Comparison of ENCODE assay signal across 13 mouse cellular contexts in genomic region chr12:34201471-34201870, GRCm38 (mm10).
A peak's percentile ranks its signal among the peaks of the same experiment; 100 is the strongest.
DNase-seq lines count a peak whose midpoint lies in the region; ATAC-seq and TF ChIP-seq lines count a peak whose summit lies in the region.
"Had no signal": no experiment of that assay in that cellular context is flagged by ENCODE, and none has a peak within 500 bp of the region (broad histone marks: within the 10 kb centered on the region; RNA-seq: fewer than 3 reads in every experiment).

No protein-coding gene starts in this region.

- no peaks in the 10 kb centered on the region for H3K27me3 ChIP-seq in intestine, postnatal 0 days (replicated peaks; ENCODE audit: control insufficient read depth, insufficient read depth, low read length)
- H3K27me3 ChIP-seq in intestine, embryonic 16.5 days (replicated peaks; ENCODE audit: control insufficient read depth, insufficient read depth, low read length): no peaks in the 10 kb centered on the region
- H3K27me3 ChIP-seq: stomach, embryonic 15.5 days had no signal

- 85% methylated on average over 3 of the region's 3 CpGs for WGBS in intestine, postnatal 0 days
- 87% methylated on average over 3 of the region's 3 CpGs for WGBS in intestine, embryonic 16.5 days

- DNase-seq in MN1 (ENCODE audit: low spot score): peak; percentile 60
- DNase-seq in adipocyte (ENCODE audit: low spot score): peak; percentile 66
- peak; percentile 30 for DNase-seq in hindlimb bud, embryonic 11.5 days (ENCODE audit: extremely low spot score, low read depth, low spot score)
- DNase-seq in left cerebral cortex, adult 11 months (ENCODE audit: low spot score): no peak
- no peak for DNase-seq in kidney, adult 18-20 months
- DNase-seq: gastrocnemius, postnatal 36 days; kidney, adult 2 months; right cerebral cortex, postnatal 25 days had no signal

- no peak overlapping the region for H3K4me3 ChIP-seq in intestine, postnatal 0 days (ENCODE audit: low read depth, low read length)
- no peak overlapping the region for H3K4me3 ChIP-seq in intestine, embryonic 16.5 days (ENCODE audit: low read length)
- H3K4me3 ChIP-seq: stomach, embryonic 15.5 days had no signal

- H3K9ac ChIP-seq in intestine, postnatal 0 days (ENCODE audit: low read depth, low read length): no peak overlapping the region
- H3K9ac ChIP-seq in intestine, embryonic 16.5 days (ENCODE audit: low read depth, low read length): no peak overlapping the region
- H3K9ac ChIP-seq: stomach, embryonic 15.5 days had no signal

- ATAC-seq in intestine, postnatal 0 days: no peak
- ATAC-seq in intestine, embryonic 16.5 days: no peak
- ATAC-seq: forebrain, embryonic 16.5 days had no signal

- no peaks in the 10 kb centered on the region for H3K36me3 ChIP-seq in intestine, postnatal 0 days (ENCODE audit: control insufficient read depth, insufficient read depth)
- no peaks in the 10 kb centered on the region for H3K36me3 ChIP-seq in intestine, embryonic 16.5 days (ENCODE audit: control insufficient read depth, insufficient read depth, low read length)
- H3K36me3 ChIP-seq: G1E; stomach, embryonic 15.5 days had no signal

- TF ChIP-seq CTCF in intestine, postnatal 0 days (IDR thresholded peaks at IDR 0.05; ENCODE audit: low read depth): peak; percentile 39

- no peaks in the 10 kb centered on the region for H3K9me3 ChIP-seq in intestine, postnatal 0 days (ENCODE audit: control insufficient read depth)
- H3K9me3 ChIP-seq in intestine, embryonic 16.5 days (ENCODE audit: control insufficient read depth, low read length): no peaks in the 10 kb centered on the region
- H3K9me3 ChIP-seq: stomach, embryonic 15.5 days had no signal

- no peak overlapping the region for H3K4me2 ChIP-seq in intestine, postnatal 0 days (replicated peaks; ENCODE audit: low read depth)
- no peak overlapping the region for H3K4me2 ChIP-seq in intestine, embryonic 16.5 days (ENCODE audit: low read depth, low read length)
- H3K4me2 ChIP-seq: stomach, embryonic 15.5 days had no signal

- no peak overlapping the region for H3K27ac ChIP-seq in intestine, postnatal 0 days (ENCODE audit: low read depth, low read length)
- H3K27ac ChIP-seq in intestine, embryonic 16.5 days (ENCODE audit: low read length): no peak overlapping the region
- H3K27ac ChIP-seq: stomach, embryonic 15.5 days had no signal

- H3K4me1 ChIP-seq in intestine, postnatal 0 days (replicated peaks; ENCODE audit: control insufficient read depth, insufficient read depth, low read length): no peaks in the 10 kb centered on the region
- H3K4me1 ChIP-seq in intestine, embryonic 16.5 days (ENCODE audit: control insufficient read depth, insufficient read depth, low read length): no peaks in the 10 kb centered on the region
- H3K4me1 ChIP-seq: stomach, embryonic 15.5 days had no signal

Comparison
In these comparisons a context has a peak if more than half of its experiments do, and no peak if none do; other contexts are left out.
1. DNase-seq: peak in MN1 (single experiment), adipocyte (single experiment) and hindlimb bud, embryonic 11.5 days (single experiment); none in left cerebral cortex, adult 11 months (single experiment) and kidney, adult 18-20 months (single experiment).